Mouse (Mus musculus) natural killer cell, adult 2 months (primary cell): Measurements from ENCODE around the gene H2-Q1.
A peak's percentile ranks its signal among the peaks of the same experiment; 100 is the strongest.
"Not testable (repeated sequence)": the region's sequence is repeated elsewhere in the genome, so short reads cannot be mapped to it uniquely, and the experiment has no call there.

ENCODE experiments used
- DNase-seq, 2 experiments: peaks; one replicate each; pipeline ENCODE4 v3.0.0; 2022; ENCODE audit warnings: low spot score in 2 of 2

The H2-Q1 gene

GRCm38 (mm10) chr17:35320327-35321081 is at the start of gene H2-Q1:
Gene H2-Q1, plus strand, starts transcription at chr17:35320405.
- DNase-seq: no peak

GRCm38 (mm10) chr17:35272249-35272648 is 48.0 kb upstream of the H2-Q1 start:
- no peak for DNase-seq

DNA sequence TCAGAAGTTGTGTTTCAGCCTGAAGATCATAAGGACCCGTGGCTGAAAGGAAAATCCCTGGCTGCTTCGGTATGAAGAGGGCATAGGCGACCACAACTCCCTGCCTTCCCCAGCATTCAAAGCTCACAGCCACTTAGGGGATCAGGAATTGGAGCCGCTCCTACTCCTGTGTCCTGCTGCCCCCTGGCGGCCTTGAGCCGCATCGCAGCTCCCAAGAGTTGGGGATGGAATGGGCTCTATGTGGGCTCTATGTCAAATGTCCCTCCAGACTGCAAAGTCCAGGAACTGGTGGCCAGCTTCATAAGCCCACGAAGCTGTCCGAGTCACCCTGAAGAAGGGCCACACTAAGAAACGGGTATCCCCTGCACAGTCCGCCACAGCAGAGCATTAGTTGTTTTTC is 45.4 kb upstream of the H2-Q1 start:
- peak; percentile 76 to 85 for DNase-seq

GRCm38 (mm10) chr17:35276304-35276864 is 43.8 kb upstream of the H2-Q1 start:
- DNase-seq: no peak

GRCm38 (mm10) chr17:35278049-35278448 is 42.2 kb upstream of the H2-Q1 start:
- no peak for DNase-seq

DNA sequence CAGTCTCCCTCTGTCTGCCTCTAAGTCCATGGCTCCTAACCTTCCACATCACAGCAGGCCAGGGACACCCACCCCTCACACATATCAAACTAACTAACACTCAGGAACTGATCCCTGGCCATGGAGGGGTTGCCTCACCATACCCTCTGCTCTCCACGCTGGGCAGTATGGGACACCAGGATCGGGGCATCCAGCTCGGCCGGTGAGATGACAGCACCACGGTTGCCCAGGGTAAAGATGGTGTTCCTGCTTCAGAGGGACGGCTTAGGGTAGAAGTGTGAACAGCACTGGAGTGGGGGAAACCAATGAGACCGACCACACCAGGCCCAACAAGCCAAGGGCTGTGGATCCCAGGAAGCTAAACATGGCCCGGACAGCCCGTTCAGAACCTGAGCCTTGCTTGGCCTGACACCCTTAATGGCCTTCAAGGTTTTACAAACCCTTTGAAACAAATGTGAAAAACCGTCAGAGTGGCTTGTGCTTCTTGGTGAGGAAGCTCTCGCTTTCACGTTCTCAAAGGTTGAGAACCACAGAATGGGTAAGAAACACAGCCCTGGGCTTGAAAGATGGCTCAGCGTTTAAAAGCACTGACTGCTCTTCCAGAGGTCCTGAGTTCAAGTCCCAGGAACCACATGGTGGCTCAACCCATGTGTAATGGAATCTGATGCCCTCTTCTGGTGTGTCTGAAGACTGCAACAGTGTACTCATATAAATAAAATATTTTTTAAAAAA is 41.1 kb upstream of the H2-Q1 start:
- DNase-seq: no peak

- no peak for DNase-seq
These were observed 39.9 kb upstream of the H2-Q1 start for GRCm38 (mm10) chr17:35280276-35280675.

DNA sequence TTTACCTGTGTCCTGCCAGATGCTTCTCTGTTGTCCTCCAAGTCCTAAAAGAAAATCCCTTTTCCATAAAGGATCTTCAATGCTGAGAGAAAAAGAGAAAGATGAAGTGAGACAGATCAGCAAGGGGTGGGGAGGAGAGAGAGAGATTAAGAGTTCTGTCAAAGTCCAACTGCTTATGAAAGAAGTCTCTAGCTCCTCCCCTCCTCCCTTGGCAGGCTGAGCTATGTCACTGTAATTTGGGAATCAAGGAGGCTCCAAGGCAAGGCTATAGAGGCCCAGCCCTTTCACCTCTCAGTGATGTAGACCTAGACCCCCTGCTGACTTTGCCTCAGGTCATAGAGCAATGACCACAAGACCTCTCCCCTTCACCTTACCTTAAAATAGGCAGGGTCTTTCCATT is 34.8 kb upstream of the H2-Q1 start:
- no peak for DNase-seq

- peak; percentile 74 to 83 for DNase-seq
These were observed 24.4 kb upstream of the H2-Q1 start for GRCm38 (mm10) chr17:35295796-35296195.

DNA sequence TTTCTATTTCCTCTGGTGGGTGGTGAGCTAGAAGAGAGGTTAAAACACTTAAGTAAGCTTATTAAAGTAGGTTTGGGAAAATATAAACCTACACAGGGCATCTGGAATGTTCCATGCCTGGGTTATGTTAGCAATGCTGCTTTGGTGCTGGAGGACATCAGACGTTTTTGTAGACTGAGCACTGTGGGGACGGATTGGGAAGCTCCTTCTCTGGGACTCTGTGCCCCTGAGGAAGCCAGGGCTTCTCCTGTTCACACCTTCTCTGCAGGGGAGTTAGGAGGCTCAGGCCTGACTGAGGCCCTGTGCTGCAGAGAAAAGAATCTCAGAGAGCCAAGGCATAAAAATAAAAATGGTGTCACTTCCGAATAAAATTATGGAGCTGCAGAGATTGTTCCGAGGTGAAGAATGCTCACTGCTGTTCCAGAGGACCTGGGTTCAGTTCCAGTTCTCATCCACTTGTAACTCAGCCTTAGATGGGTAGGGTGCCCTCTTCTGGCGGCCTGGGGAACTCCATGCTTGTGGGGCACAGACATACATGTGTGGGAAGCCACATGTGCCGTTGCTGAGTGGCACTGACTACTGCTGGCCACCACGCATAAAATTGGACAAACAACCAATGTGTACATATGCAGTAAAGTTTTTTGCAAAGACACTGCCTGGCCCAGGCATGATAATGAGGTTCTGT is 19.8 kb upstream of the H2-Q1 start:
- peak in 1 of 2 experiments; percentile 45 for DNase-seq

GRCm38 (mm10) chr17:35301645-35302258 is 18.5 kb upstream of the H2-Q1 start:
- peak; percentile 79 to 88 for DNase-seq

GRCm38 (mm10) chr17:35303271-35303670 is 16.9 kb upstream of the H2-Q1 start:
- no peak for DNase-seq

GRCm38 (mm10) chr17:35303756-35304350 is 16.4 kb upstream of the H2-Q1 start:
- no peak for DNase-seq

GRCm38 (mm10) chr17:35304478-35304877 is 15.7 kb upstream of the H2-Q1 start:
- no peak for DNase-seq

DNA sequence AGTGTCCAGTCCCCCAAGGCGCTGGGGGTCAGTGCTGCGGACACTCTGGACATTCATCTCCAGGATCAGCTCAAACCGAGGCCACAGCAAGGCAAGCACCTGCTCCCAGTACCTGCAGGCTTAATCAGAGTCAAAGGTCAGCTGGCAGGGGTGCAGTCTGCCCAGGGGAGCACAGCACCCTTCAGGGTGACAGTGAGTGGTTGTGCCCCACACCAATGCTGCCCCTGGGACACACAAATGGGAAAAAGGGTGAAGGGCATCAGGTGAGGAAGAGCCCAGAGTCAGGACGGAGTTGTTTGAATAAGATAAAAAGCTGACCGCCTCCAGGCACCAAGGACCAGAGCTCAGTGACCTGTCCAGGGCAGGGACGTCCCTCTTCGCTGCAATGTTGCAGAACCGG is 15.3 kb upstream of the H2-Q1 start:
- not testable (repeated sequence) for DNase-seq

DNA sequence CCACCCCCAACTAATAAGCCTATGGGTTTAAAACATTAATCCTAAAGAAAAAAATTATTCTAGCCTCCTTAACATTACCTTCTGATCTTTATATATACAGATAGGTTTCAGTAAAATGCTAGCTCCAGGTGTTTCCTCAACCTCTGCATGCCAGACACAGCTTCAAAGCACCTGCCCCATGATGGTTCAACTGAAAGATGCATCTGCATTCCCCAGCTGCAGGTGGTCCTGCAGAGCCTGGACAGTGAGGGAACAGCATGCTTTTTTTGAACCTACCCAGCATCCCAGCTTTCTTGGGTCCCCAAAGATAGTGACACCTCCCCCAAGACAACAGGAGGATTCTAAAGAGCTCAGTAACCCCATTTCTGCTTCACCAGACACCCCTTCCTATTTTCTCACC is 1.5 kb upstream of the H2-Q1 start:
- DNase-seq: no peak

DNA sequence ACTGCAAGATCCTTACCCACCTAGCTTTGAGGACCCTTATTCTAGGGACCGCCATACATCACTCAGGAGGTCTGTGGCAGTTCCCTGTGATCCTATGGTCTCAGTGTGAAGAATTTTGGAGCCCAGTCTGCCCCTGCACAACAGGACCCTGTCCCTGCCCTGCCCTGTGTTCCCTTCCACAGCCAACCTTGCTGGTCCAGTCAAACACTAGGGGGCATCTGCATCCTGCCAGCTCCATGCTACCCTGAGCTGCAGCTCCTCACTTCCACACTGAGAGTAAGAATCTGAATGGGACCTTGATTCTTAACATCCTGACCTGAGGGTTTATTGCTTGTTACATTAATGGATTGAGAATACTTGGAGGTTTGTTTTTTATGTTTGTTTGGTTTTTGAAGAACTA is 4.9 kb downstream of the H2-Q1 start:
- not testable (repeated sequence) for DNase-seq

DNA sequence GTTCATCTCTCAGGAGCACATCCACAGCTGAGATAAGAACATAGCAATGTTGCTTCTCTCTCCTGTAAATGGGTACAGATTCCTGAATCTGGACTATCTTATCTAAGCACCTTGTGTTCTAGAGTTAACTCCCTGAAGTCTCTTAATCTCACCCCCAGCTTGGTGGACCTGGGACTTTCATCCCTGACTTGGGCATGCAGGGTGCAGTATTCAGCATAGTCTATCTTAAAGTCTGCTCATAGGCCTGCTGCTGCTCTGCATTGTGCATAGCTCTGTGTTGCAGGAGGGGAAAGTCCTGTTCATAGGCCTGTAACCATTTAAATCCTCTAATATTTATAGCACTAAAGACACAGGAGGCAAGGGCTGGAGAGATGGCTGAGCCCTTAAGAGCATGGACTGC is 5.8 kb downstream of the H2-Q1 start:
- DNase-seq: not testable (repeated sequence)

DNA sequence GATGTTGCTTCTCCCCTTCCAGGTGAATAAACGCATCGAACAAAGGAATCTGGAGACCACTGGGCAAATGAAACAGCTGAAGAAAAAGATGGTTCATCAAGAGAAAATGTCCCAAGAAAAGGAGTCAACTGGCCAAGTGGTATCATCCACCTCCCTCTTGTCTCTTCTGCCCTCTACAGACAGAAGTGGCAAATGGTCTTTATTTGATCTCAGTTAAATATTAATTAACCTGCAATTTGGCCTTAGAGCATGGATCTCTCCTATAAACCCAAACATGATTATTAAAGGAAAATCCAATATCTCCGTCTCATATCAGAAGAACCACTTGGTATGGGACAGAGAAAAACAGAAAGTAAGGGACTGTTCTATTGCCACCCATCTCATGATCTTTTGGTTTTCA is 9.5 kb downstream of the H2-Q1 start:
- not testable (repeated sequence) for DNase-seq

GRCm38 (mm10) chr17:35331546-35331945 is 11.3 kb downstream of the H2-Q1 start:
- not testable (repeated sequence) for DNase-seq

DNA sequence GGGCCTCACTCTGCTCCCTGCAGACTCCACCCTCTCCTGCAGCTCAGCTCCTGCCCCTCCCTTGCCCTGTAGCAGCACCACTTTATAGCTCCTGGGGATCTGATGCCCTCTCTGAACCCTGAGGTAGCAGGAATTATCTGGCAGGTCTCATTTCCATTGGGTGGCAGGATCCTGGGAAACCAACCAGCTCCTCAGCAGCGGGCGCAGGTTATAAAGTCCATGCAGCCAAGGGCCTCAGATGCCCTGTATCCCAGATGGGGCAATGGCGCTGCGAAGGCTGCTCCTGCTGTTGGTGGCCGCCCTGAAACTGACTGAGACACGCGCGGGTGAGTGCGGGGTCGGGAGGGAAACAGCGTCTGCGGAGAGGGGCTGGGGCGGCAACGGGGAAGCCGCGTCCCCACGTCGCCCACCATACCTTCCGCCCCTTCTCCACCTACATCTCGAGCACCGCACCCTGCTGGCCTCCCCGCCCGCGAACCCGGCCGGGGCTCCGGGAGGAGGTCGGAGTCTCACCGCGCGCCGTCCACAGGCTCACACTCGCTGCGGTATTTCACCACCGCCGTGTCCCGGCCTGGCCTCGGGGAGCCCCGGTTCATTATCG is 22.0 kb downstream of the H2-Q1 start, which contains the start of gene H2-Q2:
H2-Q2 (plus strand) TSS at position 172 of the 601 bp plus-strand sequence.
- DNase-seq: no peak
